Mouse (Mus musculus) embryonic facial prominence, embryonic 15.5 days (tissue): ENCODE data around the gene Defa20. TPM values are rescaled to one million over a fixed set of nuclear protein-coding genes. Genes with fewer than 3 reads are reported as not detected.
"Not testable (repeated sequence)": the region's sequence is repeated elsewhere in the genome, so short reads cannot be mapped to it uniquely, and the experiment has no call there.

ENCODE experiments used
- ATAC-seq: fragments of 200-750 bp; cut with Nextera tagmentation; 2 replicates; pipeline ENCODE4 v1.8.0; 2017; ENCODE audit warnings: low read depth, moderate TSS enrichment; ENCODE audit not compliant: insufficient number of reproducible peaks, low FRiP score, low TSS enrichment
- H3K27ac ChIP-seq: fragments of 300-500 bp; sonication (generic); replicated peaks from 2 replicates; pipeline ENCODE4 v1.5.1; 2015; ENCODE audit warnings: mild to moderate bottlenecking, inconsistent platforms
- H3K27me3 ChIP-seq: fragments of 300-500 bp; sonication (generic); 2 replicates; pipeline ENCODE4 v1.6.1; 2015; ENCODE audit warnings: inconsistent platforms
- H3K36me3 ChIP-seq: fragments of 300-500 bp; sonication (generic); 2 replicates; pipeline ENCODE4 v1.6.1; 2015; ENCODE audit warnings: mild to moderate bottlenecking, inconsistent platforms
- H3K4me1 ChIP-seq: fragments of 300-500 bp; sonication (generic); 2 replicates; pipeline ENCODE4 v1.6.1; 2015; ENCODE audit warnings: inconsistent platforms
- H3K4me2 ChIP-seq: fragments of 300-500 bp; sonication (generic); replicated peaks from 2 replicates; pipeline ENCODE4 v1.6.1; 2015; ENCODE audit warnings: mild to moderate bottlenecking, inconsistent platforms
- H3K4me3 ChIP-seq: fragments of 300-500 bp; sonication (generic); replicated peaks from 2 replicates; pipeline ENCODE4 v1.5.1; 2015; ENCODE audit warnings: mild to moderate bottlenecking, inconsistent platforms
- H3K9ac ChIP-seq: fragments of 300-500 bp; sonication (generic); 2 replicates; pipeline ENCODE4 v1.6.1; 2015; ENCODE audit warnings: inconsistent platforms
- H3K9me3 ChIP-seq: fragments of 300-500 bp; sonication (generic); replicated peaks from 2 replicates; pipeline ENCODE4 v1.6.1; 2016; ENCODE audit warnings: inconsistent platforms
- WGBS: fragments of 180-500 bp; shearing (Covaris S2); methylation state at CpG from one replicate; pipeline ENCODE4 v1.1.7; 2015; 5-methylcytosine and 5-hydroxymethylcytosine counted together
- polyA plus RNA-seq: library from polyadenylated mRNA; unstranded; fragments of >200 nt; fragmentation: Nextera tagmentation; extraction: Ambion mirVana; gene quantifications from 2 replicates; pipeline ENCODE4 v1.2.1, GENCODE M21; 2015

Gene Defa20
- not detected in 2 replicates for polyA plus RNA-seq

DNA sequence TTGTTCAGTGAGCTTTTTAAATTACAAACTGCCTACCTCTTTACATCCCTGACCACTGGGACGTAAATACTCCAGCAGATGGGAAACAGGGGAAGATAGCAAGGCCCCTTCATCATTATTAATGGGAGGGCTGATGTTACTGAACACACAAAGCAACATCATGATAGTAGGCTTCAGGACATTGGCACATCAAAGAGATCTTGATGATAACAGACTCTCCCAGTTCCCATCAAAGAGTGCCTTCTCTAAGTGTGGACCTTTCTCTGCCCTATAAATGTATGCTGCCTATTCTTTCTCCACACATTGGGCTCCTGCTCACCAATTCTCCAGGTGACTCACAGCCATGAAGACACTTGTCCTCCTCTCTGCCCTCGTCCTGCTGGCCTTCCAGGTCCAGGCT is at the start of gene Defa20:
TSS of gene Defa20 (plus strand) at position 301 of the 400 bp plus-strand sequence.
- H3K27ac ChIP-seq, H3K9ac ChIP-seq, H3K36me3 ChIP-seq, H3K4me3 ChIP-seq, H3K9me3 ChIP-seq, H3K4me1 ChIP-seq, H3K27me3 ChIP-seq, H3K4me2 ChIP-seq, ATAC-seq: not testable (repeated sequence)
- WGBS, result no CpG with 5 or more reads among the region's 2 CpGs

DNA sequence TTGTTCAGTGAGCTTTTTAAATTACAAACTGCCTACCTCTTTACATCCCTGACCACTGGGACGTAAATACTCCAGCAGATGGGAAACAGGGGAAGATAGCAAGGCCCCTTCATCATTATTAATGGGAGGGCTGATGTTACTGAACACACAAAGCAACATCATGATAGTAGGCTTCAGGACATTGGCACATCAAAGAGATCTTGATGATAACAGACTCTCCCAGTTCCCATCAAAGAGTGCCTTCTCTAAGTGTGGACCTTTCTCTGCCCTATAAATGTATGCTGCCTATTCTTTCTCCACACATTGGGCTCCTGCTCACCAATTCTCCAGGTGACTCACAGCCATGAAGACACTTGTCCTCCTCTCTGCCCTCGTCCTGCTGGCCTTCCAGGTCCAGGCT is 19.7 kb downstream of the Defa20 start, which contains the start of gene Defa32:
TSS of gene Defa32 (plus strand) at position 301 of the 400 bp plus-strand sequence.
- not testable (repeated sequence) for H3K9ac ChIP-seq, H3K9me3 ChIP-seq, H3K4me3 ChIP-seq, H3K4me2 ChIP-seq, H3K27me3 ChIP-seq, H3K4me1 ChIP-seq, ATAC-seq, H3K36me3 ChIP-seq, H3K27ac ChIP-seq
- no CpG with 5 or more reads among the region's 2 CpGs for WGBS

Other genes starting within 250 kb of the Defa20 start
- gene Defa27, start 193.7 kb upstream of the Defa20 start, polyA plus RNA-seq, result not detected in 2 replicates
- not detected in 2 replicates for gene Defa29, start 182.2 kb upstream of the Defa20 start, polyA plus RNA-seq
- gene Defa2, start 130.7 kb upstream of the Defa20 start, polyA plus RNA-seq, result not detected in 2 replicates
- not detected in 2 replicates for gene Defa33, start 117.4 kb upstream of the Defa20 start, polyA plus RNA-seq
- not detected in 2 replicates for gene Defa36, start 81.8 kb upstream of the Defa20 start, polyA plus RNA-seq
- gene Gm7849, start 52.7 kb upstream of the Defa20 start, polyA plus RNA-seq, result not detected in 2 replicates
- not detected in 2 replicates for gene Defa32, start 19.8 kb downstream of the Defa20 start, polyA plus RNA-seq
- gene Defa37, start 56.1 kb downstream of the Defa20 start, polyA plus RNA-seq, result not detected in 2 replicates
- not detected in 2 replicates for gene Defa28, start 73.7 kb downstream of the Defa20 start, polyA plus RNA-seq
- not detected in 2 replicates for gene Gm7861, start 85.2 kb downstream of the Defa20 start, polyA plus RNA-seq
- gene Defa26, start 108.9 kb downstream of the Defa20 start, polyA plus RNA-seq, result not detected in 2 replicates
- not detected in 2 replicates for gene Defa17, start 146.5 kb downstream of the Defa20 start, polyA plus RNA-seq
- not detected in 2 replicates for gene Defa34, start 156.5 kb downstream of the Defa20 start, polyA plus RNA-seq
- not detected in 2 replicates for gene AY761184, start 194.4 kb downstream of the Defa20 start, polyA plus RNA-seq
- not detected in 2 replicates for gene Defa24, start 225.2 kb downstream of the Defa20 start, polyA plus RNA-seq